Mouse (Mus musculus): ENCODE data around the gene 5730522E02Rik.

5730522E02Rik gene

DNA sequence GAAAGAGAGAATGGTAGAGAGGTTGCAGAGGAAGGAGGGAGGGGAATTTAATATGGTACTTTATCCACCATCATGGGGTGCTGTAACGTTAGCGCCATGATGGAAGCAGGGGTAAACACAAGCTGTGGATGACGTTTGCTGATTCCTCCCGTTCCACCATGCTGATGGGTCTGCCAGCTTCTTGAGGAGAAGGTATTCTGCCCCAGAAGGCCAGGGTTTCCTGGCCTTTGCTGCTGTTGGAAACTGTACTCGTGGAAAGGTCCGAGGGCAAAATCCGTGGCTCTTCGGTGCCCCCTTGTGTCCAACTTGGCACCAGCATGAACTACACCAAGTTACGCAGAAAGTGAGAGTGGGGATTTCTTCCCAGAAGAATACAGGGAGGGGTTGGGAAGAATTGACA lies 347.9 kb downstream of the 5730522E02Rik start:
- in situ Hi-C loops (cut with MboI; ENCODE audit: low pct_unique_long_range_greater_than_20kb in 1 of 2, low sequenced_read_pairs in 2 of 2, unreplicated experiment in 1 of 2): no loop called here

DNA sequence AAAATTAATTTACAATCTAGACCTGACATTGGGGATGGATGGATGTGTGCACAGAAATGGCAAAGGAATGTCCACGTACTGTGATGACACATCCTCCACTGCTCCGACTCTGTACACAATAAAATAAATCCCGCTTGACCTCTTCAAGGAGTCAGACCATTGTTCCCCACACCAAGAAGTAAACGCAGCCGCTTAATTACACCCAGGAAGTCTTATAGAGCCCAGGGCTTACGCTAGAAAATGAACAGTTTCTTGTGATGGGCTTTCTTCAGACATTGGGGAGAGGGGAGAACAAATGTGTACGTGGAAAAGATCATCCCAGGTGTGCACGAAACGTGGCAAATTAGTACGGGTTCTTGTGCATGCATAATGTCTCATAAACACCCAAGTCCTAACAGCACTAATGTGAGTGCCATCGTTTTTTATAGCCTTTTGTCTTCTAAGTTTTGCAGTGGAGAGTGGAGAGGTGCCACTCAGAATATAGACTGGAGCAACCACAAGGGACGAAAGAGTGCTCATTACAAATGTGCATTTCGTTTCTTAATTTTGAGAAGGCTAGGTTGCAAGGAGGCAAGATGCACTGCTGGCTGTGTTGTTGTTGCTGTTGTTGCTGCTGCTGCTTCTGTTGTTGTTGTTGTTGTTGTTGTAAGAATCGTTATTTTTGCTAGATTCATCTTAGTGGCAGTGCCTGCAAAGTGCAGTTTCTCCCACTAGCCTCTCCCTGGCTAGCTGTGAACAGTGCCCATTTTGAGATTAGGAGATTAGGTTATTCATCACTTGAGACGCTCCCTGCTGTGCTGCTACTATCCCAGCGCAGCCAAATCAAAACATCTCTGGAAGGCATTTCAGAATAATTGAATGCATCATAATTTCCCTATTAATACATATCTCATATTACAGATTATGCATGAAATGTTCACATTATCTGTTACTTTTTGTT lies 353.7 kb downstream of the 5730522E02Rik start:
- in situ Hi-C loops (cut with MboI; ENCODE audit: low pct_unique_long_range_greater_than_20kb in 1 of 2, low sequenced_read_pairs in 2 of 2, unreplicated experiment in 1 of 2): no loop called here

DNA sequence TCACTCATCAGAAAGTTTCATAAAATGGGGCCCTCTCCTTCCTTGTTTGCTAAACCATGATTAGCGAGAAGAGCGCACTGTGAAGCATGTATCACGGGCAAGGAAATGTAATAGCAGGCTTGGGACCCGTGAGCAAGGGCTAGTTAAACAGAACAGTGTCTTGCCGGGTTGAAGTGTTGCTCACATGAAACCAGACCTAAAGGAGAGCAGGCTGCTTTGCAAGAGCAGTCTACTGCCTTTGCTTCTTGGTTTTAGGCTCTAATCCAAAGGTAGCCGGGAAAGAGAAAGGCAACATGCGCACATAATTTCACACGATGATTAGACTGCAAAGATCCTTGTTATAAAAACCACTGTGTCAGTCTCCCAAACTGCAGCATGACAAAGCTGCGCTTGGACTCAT lies 354.8 kb downstream of the 5730522E02Rik start:
- in situ Hi-C loops (cut with MboI; ENCODE audit: low pct_unique_long_range_greater_than_20kb in 1 of 2, low sequenced_read_pairs in 2 of 2, unreplicated experiment in 1 of 2): no loop called here

DNA sequence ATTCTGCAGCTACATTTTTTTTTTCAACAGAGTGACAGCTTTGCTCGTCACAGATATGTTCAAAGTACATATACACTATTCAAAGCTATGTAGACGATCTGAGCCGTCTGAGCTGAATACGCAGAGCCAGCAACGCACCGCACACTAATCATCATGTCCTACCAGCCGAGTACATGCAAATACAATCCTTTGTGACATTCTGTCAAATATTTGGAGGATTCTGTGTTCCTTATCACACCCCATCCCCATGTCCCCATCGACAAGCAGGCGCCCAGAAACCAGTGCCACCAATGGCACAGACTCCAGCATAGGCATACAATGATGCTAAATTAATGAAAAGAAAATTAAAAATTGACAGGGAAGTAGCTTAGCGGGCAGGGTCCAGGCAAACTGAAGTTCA lies 356.3 kb downstream of the 5730522E02Rik start:
- in situ Hi-C loops (cut with MboI; ENCODE audit: low pct_unique_long_range_greater_than_20kb in 1 of 2, low sequenced_read_pairs in 2 of 2, unreplicated experiment in 1 of 2): no loop called here

DNA sequence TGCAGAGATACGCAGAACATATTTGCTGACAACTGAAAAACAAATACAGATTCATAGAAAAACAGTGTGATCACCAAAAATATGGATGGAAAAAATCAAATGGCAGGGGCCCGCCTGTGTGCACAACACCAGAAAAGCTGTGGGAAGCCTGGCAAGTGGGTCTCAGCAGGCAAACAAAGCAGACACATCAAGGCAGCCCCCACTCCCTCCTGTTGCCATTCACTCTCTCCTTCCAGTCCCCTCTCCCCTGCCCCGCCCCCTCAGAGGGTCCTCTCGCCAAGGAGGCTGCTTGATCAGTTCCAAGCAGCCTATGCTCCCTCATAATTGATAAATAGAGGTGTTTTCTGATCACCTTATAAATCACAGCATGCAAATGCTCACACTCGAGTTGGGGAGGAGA lies 357.5 kb downstream of the 5730522E02Rik start:
- in situ Hi-C loops (cut with MboI; ENCODE audit: low pct_unique_long_range_greater_than_20kb in 1 of 2, low sequenced_read_pairs in 2 of 2, unreplicated experiment in 1 of 2): no loop called here

DNA sequence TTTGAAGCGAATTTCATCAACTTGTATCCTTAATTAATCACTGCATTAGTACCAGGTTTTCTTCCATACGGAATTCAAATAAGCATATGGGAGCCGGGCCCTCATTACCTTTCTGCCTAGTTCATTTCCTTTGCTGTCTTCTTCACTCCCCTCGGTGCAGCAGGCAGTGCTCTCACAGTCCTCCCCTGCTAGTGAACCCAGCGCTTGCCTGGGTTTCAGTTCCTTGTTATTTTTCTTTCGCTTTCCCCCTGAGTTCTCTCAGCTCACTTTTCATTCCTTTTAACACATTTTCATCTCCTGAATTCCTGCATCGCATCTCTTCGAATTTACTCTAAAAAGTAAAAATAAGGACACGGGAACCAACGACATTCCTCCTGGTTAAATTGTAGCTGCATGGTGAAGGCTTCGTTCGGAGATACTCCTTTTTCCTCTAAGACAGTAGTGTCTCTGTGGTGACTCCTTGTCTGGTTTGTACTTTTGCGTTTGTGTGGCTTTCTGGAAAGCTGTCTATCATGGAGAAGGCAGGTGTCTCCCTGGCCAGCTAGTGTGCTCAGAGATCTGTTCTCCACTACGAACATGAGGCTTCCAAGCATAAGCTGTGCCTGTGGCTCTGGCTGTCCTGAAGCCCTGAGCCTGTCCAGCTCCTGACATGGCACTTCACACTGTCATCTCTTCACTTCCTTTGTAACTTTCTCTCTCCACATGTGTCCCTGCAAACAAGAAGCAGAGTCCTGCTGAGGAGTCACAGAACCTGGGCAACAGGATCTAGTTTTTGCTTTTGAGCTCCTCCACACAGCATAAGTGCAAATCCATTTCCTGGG lies 361.5 kb downstream of the 5730522E02Rik start:
- in situ Hi-C loops (cut with MboI; ENCODE audit: low pct_unique_long_range_greater_than_20kb in 1 of 2, low sequenced_read_pairs in 2 of 2, unreplicated experiment in 1 of 2): no loop called here

DNA sequence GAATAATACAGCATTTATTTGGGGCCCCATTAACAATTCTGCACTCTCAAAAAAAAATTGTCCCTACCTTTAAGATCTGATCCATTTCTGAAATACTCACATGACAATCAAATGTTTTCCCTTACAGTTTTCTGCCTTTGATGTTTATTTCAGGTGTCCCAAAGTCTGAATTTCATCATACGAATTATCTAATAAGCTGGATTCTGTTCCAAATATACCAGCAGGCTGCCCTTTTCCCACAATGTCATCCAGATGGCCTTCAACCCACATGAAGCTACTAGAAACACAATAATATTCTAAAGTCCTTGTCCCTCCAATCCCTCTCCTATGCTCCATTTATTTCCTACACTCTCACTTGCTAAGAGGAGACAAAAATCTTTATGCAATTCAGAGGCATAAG lies 372.1 kb downstream of the 5730522E02Rik start:
- in situ Hi-C loops (cut with MboI; ENCODE audit: low pct_unique_long_range_greater_than_20kb in 1 of 2, low sequenced_read_pairs in 2 of 2, unreplicated experiment in 1 of 2): no loop called here

DNA sequence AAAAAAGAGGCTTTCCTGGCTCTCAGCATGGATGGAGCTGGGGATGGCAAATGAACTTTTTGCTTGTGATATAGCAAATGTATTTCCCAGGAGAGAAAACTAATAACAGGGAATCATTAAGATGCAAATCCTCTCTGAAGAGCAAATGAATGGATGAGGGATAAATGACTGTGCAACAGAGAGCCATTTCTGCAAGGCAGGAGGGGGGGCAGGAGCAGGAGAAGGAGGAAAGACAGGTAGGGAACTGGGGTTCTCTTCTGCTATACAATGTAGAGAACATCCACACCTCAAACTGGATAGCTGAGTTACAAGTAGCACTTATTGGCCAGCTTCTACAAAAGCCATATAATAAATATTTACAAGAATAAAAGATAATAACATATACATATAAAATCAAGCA lies 390.8 kb downstream of the 5730522E02Rik start:
- in situ Hi-C loops (cut with MboI; ENCODE audit: low pct_unique_long_range_greater_than_20kb in 1 of 2, low sequenced_read_pairs in 2 of 2, unreplicated experiment in 1 of 2): no loop called here

DNA sequence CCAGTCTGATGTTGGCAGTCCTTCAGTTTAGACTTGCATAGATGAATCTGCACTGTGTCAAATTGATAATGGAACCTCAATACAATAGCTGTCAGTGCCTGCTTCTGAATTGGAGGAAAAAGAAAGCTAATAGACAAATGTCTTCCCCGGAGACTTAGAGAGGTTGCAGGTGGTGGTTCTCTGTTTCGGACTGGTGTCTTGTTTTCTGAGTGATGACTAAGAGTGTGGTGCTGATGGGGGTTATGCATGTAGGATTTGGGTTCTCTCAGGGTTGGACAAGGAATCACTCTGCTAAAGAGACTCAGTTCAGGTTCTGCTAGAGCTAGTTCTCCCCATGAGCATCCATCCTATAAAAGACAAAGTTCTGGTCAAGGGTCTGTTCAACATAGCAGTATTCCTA lies 397.1 kb downstream of the 5730522E02Rik start:
- in situ Hi-C loops (cut with MboI; ENCODE audit: low pct_unique_long_range_greater_than_20kb in 1 of 2, low sequenced_read_pairs in 2 of 2, unreplicated experiment in 1 of 2): no loop called here

DNA sequence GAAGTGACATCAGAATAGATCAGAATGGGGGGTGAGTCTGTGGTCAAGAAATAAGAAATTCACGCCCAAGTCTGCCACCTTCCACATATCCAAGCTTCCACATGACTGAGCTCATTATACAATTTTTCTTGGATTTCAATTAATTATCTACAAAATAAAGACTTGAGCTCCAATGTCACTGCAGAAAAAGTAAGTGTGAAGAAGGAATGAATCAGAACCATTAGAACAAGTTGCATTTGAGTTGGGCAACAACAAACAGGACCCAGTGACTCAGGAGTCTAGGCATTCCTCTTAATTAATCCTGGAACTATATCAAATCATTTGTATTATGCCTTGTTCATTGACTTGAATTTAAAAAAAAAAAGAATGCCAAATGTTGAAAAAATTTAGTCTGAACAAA lies 422.9 kb downstream of the 5730522E02Rik start:
- in situ Hi-C loops (cut with MboI; ENCODE audit: low pct_unique_long_range_greater_than_20kb in 1 of 2, low sequenced_read_pairs in 2 of 2, unreplicated experiment in 1 of 2): no loop called here

DNA sequence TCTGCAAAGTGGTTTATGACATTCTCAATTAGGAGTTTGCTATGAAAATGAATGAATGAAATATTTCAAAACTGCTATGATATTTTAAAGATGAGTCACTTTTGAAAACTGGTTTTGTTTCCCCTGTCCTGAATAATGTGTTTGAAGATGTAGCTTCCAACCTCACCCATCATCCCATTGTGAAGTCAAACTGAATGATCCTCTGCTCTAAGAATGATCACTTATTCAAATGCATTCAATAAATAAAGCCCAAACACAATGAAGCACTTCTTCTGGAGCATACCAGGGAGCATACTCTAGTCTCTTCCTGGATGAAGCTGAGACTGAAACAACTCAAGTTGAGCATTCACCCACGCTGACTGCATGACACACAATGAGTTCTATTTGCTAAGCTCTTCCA lies 438.3 kb downstream of the 5730522E02Rik start:
- in situ Hi-C loops (cut with MboI; ENCODE audit: low pct_unique_long_range_greater_than_20kb in 1 of 2, low sequenced_read_pairs in 2 of 2, unreplicated experiment in 1 of 2): no loop called here

DNA sequence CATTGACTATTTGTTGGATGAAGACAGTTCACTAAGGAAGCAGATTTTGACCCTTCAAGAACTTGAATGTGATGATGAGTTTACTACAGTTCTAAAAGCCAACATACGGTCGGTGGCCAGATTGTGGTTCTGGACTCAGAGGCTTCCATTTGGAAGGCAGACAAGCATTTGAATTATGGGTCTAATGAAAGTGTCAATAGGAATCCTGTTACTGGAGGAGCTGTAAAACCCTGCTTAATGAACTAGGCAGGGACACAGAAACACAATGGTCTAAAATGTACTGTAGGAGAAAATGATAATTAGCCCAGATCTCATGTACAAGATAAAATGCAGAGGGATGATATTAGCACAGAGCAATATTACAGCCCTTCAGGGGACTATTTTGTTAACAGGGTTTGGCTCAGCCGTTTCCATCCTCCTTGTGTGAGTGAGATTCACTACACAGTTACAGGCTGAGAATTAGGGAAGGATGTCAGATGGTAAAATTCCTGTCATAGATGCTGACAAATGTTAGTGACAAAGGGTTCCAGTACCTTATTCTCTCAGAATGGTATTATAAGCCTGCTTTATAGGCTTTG lies 439.5 kb downstream of the 5730522E02Rik start:
- in situ Hi-C loops (cut with MboI; ENCODE audit: low pct_unique_long_range_greater_than_20kb in 1 of 2, low sequenced_read_pairs in 2 of 2, unreplicated experiment in 1 of 2): no loop called here

DNA sequence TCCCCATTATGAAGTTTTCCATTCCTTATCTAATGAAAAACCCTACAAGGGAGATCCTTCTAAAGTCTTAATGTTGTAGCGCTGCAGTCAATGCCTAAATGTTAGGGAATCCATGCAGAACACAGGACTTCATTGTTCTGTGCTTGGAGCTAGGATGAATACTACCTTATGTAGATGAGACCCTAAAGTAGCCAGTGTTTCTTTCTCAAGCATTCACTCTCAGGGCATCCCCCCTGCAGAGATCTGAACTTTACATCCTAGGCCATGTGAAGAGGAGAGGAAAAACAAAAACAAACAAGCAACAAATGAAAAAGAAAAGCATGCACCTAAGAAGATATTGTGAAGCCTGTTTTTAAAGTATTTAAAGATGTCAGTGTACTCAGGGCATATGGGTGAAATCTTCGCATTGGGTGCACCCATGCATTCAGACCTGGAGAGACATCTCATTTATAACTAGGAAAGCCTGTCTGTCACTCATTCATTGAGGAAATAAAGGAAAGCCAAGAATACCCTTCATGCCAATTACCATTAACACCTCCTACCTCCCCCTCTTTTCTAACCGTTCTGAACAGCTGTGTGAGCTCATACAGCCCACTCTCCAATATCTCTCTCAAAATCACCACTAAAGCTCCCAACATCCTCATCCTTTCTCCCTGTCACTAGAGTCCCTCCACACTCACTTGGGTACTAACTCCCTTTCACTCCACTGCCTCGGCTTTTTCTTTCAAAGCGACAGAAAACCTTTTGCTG lies 442.8 kb downstream of the 5730522E02Rik start:
- in situ Hi-C loops (cut with MboI; ENCODE audit: low pct_unique_long_range_greater_than_20kb in 1 of 2, low sequenced_read_pairs in 2 of 2, unreplicated experiment in 1 of 2): no loop called here

DNA sequence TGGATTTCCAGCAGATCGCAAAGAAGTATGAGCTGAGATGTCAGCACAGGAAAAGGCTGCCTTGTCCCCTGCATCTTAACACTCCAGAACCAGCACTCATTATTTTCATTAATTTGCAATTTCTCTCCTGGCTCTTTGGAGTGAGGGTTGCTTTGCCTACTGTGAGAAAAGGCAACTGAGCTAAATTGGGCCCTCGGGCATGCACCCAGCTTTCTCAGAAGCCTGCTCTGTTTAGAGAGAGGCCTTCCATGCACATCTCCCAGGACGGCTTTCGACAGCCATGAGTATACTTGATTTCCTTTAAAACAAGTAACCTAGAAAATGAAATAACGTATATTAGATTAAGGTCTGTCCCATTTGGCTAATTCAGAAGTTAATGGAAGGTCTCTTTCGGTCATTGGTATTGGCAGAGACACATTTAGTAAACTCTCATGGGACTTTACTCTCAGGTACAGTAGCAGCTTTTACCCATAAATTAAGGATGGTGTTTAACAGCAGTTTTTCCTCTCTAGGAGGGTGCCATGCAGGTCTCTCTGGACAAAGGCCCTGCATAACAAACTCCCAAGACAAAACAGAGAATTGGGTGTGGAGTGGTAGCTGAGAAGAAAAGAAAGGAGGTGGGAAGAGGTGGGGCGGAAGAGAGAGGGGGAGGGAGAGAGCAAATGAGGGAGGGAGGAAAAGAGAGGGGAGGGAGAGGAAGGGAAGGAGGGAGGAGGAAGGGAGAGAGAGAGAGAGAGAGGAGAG lies 457.2 kb downstream of the 5730522E02Rik start:
- in situ Hi-C loops (cut with MboI; ENCODE audit: low pct_unique_long_range_greater_than_20kb in 1 of 2, low sequenced_read_pairs in 2 of 2, unreplicated experiment in 1 of 2): no loop called here

DNA sequence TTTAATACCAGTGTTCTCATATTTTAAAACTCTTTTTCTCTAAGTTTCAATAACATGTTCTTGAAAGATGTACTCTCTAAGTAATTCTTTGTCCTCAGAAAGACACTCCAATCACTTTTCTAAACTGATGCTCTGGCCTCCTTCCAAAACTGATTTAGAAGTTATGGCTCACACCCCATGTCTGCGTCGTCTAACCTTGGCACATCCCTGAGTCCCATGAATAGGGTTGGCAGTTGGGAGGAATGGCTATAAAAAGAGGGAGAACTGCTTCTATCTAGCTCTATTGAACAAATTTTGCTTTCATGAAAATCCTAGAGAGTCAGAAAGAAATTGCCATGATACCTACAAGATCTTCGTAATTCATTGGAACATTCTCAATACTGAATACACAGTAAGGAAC lies 458.1 kb downstream of the 5730522E02Rik start:
- in situ Hi-C loops (cut with MboI; ENCODE audit: low pct_unique_long_range_greater_than_20kb in 1 of 2, low sequenced_read_pairs in 2 of 2, unreplicated experiment in 1 of 2): no loop called here

DNA sequence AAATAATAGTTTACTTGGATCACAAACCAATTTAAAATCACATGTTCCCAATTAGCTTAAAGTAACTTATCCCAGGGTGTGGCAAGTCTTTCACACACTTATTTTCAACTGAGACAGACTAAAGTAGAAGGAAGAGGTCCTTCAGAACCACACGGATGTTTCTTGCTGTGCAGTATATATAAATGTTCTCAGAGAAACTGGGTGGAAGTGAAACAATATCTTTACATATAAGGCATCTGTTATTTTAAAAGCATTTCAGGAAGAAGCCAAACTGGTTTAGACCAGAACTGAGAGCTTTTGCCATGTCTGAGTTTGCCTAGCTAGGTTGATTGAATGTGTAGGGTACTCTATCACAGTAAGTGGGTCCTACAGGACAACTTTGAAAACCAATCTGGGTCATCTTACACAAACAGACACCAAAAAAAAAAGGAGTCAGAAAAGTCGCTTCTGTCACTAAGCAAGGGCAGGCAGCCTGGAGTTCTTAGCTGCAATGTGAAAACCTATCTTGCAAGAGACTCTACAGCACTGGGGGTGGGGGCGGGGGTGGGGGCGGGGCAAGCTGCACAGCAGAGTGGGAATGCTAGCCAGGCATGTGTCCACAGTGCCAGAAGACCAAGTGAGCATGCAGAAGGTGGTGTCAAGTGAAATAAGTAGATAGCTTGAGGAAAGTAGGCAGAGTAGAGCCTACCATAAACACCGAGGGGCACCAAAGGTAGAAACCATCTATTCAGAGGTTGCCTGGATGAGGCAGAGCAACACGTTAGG lies 463.3 kb downstream of the 5730522E02Rik start:
- in situ Hi-C loops (cut with MboI; ENCODE audit: low pct_unique_long_range_greater_than_20kb in 1 of 2, low sequenced_read_pairs in 2 of 2, unreplicated experiment in 1 of 2): no loop called here

DNA sequence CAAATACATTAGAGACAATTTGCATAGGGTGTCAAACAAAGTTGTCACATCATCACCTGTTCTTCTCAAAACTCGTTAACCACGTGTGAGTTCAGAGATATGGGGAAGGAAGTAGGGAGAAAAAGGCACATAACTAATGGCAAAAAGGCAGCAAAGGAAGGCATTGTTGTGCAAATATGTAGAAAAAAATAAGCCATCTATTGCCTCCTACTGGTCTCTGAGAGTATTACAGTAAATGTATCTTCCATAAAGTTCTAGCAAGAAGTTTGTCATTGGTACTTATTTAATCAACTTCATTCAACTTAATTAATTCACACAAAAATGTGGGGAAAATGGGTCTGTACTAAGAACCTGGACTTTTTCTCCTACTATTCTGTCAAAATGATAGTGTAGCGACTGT lies 466.9 kb downstream of the 5730522E02Rik start:
- in situ Hi-C loops (cut with MboI; ENCODE audit: low pct_unique_long_range_greater_than_20kb in 1 of 2, low sequenced_read_pairs in 2 of 2, unreplicated experiment in 1 of 2): no loop called here
